Mouse (Mus musculus) forelimb bud, embryonic 11.5 days (tissue): ENCODE results near the gene Cry2.
A peak's percentile ranks its signal among the peaks of the same experiment; 100 is the strongest.
"Not testable (repeated sequence)": the region's sequence is repeated elsewhere in the genome, so short reads cannot be mapped to it uniquely, and the experiment has no call there.

Experiments
- DNase-seq: peaks from one replicate; pipeline ENCODE4 v3.0.0-alpha.2; 2012; ENCODE audit warnings: low read depth, low spot score

The Cry2 gene

GRCm38 (mm10) chr2:92433578-92434374 is at the start of gene Cry2:
Gene Cry2 (minus strand): TSS chr2:92434043.
- peak; percentile 99 for DNase-seq

GRCm38 (mm10) chr2:92483505-92483904 is 49.7 kb upstream of the Cry2 start:
- no peak for DNase-seq

GRCm38 (mm10) chr2:92482551-92482950 is 48.7 kb upstream of the Cry2 start:
- DNase-seq: no peak

GRCm38 (mm10) chr2:92478313-92478688 is 44.5 kb upstream of the Cry2 start:
- DNase-seq: no peak

- DNase-seq: no peak
Observed at GRCm38 (mm10) chr2:92477672-92478312, 43.9 kb upstream of the Cry2 start.

DNA sequence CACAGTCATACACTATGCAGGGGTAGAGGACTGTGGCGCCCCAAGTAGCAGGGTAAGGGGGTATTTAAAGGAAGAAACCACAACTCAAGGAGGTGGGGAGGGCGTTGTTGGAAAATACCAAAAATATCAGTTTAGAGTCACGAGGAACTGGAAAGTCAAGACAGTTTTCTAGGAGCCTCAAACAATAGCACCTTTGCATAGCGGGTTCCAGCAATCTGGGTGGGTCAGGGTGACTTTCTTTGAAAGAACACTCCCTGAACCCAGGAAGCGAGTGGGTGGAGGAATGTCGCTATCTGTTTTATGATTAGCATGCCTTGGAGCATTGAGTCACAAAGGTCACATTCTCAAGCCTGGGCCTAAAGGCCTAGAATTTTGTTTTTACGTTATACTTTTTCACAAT is 42.7 kb upstream of the Cry2 start:
- DNase-seq: not testable (repeated sequence)

DNA sequence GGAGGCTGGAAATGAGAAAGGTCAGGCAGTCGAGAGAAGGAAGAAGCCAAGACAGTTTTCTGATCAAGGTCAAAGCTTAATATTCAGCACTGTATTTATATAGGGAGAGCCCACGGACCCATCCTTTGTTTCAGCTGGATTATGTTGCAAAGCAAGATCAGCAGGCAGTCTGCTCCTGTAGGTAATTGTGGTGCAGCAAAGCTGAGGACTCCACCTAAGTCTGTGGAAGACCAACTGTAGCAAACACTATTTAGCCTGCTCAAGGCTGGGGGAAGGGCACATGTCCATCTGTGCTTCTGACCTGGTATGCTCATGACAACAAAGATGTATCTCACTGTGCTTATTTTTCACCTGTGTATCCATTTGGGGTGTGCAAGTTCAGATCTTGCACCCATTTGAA is 41.9 kb upstream of the Cry2 start:
- no peak for DNase-seq

- no peak for DNase-seq
Observed at GRCm38 (mm10) chr2:92474920-92475319, 41.1 kb upstream of the Cry2 start.

DNA sequence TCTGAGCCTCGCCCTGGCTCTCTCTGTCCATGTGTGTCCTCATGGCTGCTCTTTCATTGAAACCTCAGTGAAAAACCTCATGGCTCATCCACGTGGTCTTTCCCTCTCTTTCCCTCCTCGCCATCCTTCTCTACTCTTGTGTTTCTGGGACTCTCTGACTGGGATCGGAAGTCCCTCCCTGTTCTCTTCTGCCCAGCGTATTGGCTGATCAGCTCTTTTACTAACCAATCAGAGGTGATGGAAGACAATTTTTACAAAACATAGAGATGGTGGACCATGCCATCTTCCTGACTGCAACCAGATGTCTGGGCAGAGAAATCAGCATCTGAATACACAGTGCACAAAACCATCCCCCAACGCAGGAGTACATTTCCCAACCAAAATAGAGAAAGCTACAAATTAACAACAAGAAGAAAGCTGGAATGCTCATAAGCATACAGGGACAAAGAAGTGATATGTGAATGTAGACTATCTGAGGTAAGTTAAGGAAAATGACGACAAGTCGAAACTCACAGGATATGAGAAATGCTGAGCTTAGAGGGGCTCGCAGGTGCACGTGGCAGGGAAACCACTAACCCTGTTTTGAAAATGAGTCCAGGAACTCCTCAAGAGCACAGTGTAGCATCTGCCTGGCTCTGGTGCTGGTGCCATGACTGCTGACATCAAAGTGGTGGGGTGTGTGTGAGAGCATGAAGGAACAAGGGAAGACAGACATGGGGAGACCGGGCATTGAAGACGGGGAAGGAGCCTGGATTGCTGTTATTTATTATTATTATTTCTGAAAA is 38.2 kb upstream of the Cry2 start:
- DNase-seq: no peak

- no peak for DNase-seq
Observed at GRCm38 (mm10) chr2:92464690-92465089, 30.8 kb upstream of the Cry2 start.

- no peak for DNase-seq
Observed at GRCm38 (mm10) chr2:92461215-92461614, 27.4 kb upstream of the Cry2 start.

GRCm38 (mm10) chr2:92459921-92460707 is 26.3 kb upstream of the Cry2 start, which contains the start of gene Slc35c1:
Gene Slc35c1 (minus strand): TSS chr2:92460538.
- DNase-seq: no peak

DNA sequence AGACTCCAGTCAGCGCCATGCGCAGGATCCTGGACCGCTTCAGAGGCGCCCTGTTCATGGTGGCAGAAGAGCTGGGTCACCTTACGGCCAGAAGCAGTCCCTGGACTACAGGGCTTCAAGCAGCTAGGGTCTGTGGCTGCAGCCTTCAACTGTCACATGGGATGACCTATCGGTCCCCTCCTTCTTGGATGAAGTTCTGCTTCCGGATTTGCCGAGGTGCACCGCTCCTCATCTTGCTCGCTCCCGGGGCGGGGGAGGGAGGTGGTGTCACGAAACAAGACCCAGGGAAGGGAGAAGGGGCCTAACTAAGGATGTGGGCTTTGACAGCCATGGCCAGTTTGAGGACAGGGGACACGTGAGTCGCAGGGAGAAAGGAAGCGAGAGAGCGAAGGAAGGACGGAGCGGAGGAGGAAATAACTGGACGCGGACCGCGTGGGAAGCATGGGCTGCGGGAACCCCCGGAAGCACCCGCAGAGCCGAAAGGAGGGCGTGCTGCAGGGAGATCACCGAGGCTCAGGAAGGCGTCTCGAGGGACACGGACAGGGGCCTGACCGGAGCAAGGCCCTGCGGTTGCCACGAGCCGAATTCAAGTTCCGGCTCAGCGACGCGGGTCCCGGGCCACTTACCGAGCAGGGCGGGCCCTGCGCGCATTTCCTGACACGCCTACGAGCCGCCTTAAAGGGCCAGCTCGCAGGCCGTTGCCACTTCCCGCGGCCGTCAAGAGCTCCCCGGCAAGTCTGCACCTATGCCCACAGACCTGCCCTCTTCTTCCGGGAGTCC is 25.5 kb upstream of the Cry2 start:
- peak; percentile 72 for DNase-seq

- DNase-seq: no peak
Observed at GRCm38 (mm10) chr2:92458481-92458880, 24.6 kb upstream of the Cry2 start.

DNA sequence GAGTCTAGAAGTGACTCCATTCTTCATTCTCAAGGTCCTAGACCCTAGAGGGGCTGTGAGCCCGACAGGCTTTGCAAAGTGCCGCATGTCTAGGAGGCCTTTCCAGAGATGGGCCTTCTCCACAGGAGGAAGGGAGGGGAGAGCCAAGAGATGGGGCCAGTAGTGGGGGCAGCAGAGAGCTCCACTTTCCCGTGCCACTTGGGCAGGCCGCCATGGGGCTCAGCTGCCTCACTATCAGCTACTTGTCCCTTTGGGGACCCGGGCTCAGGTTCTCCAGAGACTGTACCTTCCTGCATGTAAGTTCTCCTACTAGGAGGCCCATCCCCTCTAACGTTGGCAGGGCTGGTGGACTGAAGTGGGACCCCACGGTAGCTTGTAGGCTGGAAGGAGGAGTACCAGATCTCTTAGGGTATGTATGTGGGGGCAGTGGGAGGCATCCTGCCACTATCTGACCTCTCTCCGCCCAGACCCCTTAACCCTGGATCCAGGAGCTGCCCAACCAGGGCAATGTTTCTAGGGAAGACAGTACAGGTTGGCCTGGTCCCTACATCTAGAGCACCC is 23.2 kb upstream of the Cry2 start:
- no peak for DNase-seq

DNA sequence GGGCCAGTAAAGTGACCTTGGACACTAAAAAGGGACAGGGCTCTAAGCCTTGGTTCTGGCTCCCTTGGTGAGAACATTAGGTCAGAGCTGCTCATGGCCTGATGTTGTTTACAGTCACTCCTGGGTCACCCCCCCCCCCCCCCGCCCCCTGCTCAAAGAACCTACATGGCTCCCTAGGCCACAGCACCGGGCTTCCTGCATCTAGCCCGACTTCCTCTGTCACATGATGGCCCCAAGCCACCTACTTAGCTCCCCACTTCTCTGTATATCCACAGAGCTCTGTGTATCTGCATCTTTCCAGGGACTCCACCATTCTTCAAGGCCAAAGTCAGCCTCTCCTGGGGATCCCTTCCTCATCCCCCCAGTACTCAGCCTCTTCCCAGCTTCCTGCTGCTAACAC is 21.9 kb upstream of the Cry2 start:
- DNase-seq: no peak

DNA sequence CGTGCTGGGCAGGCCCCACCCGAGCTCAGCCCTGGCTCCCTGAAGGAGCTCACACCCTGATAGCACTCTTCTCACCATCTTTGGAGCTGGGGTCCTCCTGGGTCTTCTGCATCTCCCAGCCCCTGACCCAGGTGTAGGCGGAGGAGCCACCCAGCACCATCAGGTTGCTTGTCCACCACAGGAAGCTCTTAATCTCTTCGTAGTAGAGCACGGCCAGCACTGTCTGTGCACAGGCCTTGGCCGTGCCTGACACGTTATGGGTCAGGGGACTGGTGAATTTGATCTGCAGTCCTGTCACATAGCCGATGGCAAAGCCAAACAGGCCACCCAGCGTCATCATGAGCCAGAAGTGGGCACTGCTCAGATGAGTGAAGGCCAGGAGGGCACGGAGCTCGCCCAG is 20.3 kb upstream of the Cry2 start:
- DNase-seq: no peak

DNA sequence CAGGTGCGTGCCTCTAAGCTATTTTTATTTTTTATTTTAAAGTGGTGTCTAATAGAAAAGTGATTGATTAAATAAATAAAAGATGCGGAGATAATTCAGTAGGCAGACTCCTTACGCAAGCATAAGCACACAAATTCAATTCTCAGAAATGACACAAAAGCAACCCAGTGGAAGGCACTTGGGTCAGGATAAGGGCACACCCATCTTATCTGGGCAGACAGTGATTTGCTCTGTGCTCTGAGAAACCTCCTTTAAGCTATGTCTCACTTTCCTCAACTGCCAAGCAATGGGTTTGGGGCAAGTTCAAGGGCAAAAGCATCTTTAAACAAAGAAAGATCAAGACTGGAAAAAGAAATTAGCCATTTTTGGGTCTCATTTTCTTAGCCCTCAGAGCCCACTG is 17.3 kb upstream of the Cry2 start:
- no peak for DNase-seq

GRCm38 (mm10) chr2:92447121-92447740 is 13.4 kb upstream of the Cry2 start:
- no peak for DNase-seq

GRCm38 (mm10) chr2:92446656-92447055 is 12.8 kb upstream of the Cry2 start:
- DNase-seq: no peak
